ENCODE assay signal across 8 mouse cellular contexts in genomic region chr16:20804601-20805017, GRCm38 (mm10).
DNase-seq lines count a peak whose midpoint lies in the region; ATAC-seq and TF ChIP-seq lines count a peak whose summit lies in the region.

No protein-coding gene starts in this region.

- H3K27me3 ChIP-seq in CH12.LX (replicated peaks), result no peaks in the 10 kb centered on the region
- no peaks in the 10 kb centered on the region for H3K27me3 ChIP-seq in forebrain, embryonic 11.5 days (ENCODE audit: control insufficient read depth, insufficient read depth, low read length)
- H3K27me3 ChIP-seq in heart, embryonic 16.5 days (ENCODE audit: control insufficient read depth, insufficient read depth, low read length), result no peaks in the 10 kb centered on the region
- no peaks in the 10 kb centered on the region for H3K27me3 ChIP-seq in liver, embryonic 14.5 days (ENCODE audit: control insufficient read depth, insufficient read depth, low read length)
- H3K27me3 ChIP-seq in stomach, embryonic 15.5 days (replicated peaks), result no peaks in the 10 kb centered on the region

- in situ Hi-C loops in CH12.LX (cut with MboI; ENCODE audit: low pct_ligation_motif_present, low pct_unique_long_range_greater_than_20kb, low sequenced_read_pairs), result loop anchor here (10.0 kb wide), 1 partner anchor 90 kb away; no protein-coding TSS in a partner anchor

- TF ChIP-seq CTCF in CH12.LX (conservative IDR thresholded peaks at IDR 0.05 in 1 of 2, IDR thresholded peaks at IDR 0.05 in 1 of 2; ENCODE audit: low read depth in 2 of 2, low read length in 2 of 2), result peak; percentile 88 to 94
- peak; percentile 88 for TF ChIP-seq CTCF in liver, embryonic 14.5 days (IDR thresholded peaks at IDR 0.05; ENCODE audit: low read depth)

- peak overlapping the region; percentile 44 to 49 (median 48) for H3K4me3 ChIP-seq in CH12.LX (replicated peaks in 1 of 3; ENCODE audit: low read depth in 2 of 3, low read length in 2 of 3, poor library complexity in 1 of 3)
- peak overlapping the region; percentile 26 for H3K4me3 ChIP-seq in forebrain, embryonic 11.5 days (ENCODE audit: low read depth, low read length)
- peak overlapping the region; percentile 50 for H3K4me3 ChIP-seq in heart, embryonic 16.5 days (ENCODE audit: low read length)
- H3K4me3 ChIP-seq in liver, embryonic 14.5 days (ENCODE audit: insufficient read depth in 1 of 2, low read depth in 2 of 2, low read length in 2 of 2), result peak overlapping the region; percentile 32 to 50; a peak in 3 of 4 replicates
- H3K4me3 ChIP-seq in stomach, embryonic 15.5 days (replicated peaks), result peak overlapping the region; percentile 34

- TF ChIP-seq EP300 in CH12.LX (IDR thresholded peaks at IDR 0.05; ENCODE audit: low read length), result no peak; the same call in 1 of the 2 replicates
- TF ChIP-seq EP300 in liver, embryonic 14.5 days (IDR thresholded peaks at IDR 0.05; ENCODE audit: low read depth), result no peak

- peak; percentile 91 for DNase-seq in CH12.LX (ENCODE audit: extremely low read depth)
- DNase-seq in c-Kit-positive CD71-positive TER-119-negative erythroid progenitor cells, embryonic 14.5 days (ENCODE audit: low read depth), result peak; percentile 56
- peak; percentile 86 for DNase-seq in forebrain, embryonic 11.5 days (ENCODE audit: low spot score)
- DNase-seq in kidney, postnatal 25 days, result peak; percentile 84 to 88
- peak; percentile 27 to 37 (median 29) for DNase-seq in liver, embryonic 14.5 days (ENCODE audit: low read depth in 3 of 3, low spot score in 3 of 3)
- DNase-seq in neural tube, embryonic 10.5 days (ENCODE audit: extremely low spot score, low spot score), result peak; percentile 85

- no peaks in the 10 kb centered on the region for H3K79me2 ChIP-seq in CH12.LX (replicated peaks; ENCODE audit: control insufficient read depth, extremely low read depth, insufficient read depth, poor library complexity, severe bottlenecking)

- H3K9me3 ChIP-seq in CH12.LX (replicated peaks; ENCODE audit: low read length), result no peaks in the 10 kb centered on the region
- no peaks in the 10 kb centered on the region for H3K9me3 ChIP-seq in forebrain, embryonic 11.5 days (ENCODE audit: control insufficient read depth, low read length)
- H3K9me3 ChIP-seq in heart, embryonic 16.5 days (replicated peaks; ENCODE audit: control insufficient read depth, low read length), result no peaks in the 10 kb centered on the region
- H3K9me3 ChIP-seq in liver, embryonic 14.5 days (ENCODE audit: control insufficient read depth, low read length), result no peaks in the 10 kb centered on the region
- no peaks in the 10 kb centered on the region for H3K9me3 ChIP-seq in stomach, embryonic 15.5 days

- H3K9ac ChIP-seq in CH12.LX (ENCODE audit: insufficient read depth, low read depth), result peak overlapping the region; percentile 11; the same call in 1 of the 2 replicates
- H3K9ac ChIP-seq in forebrain, embryonic 11.5 days (ENCODE audit: low read length), result peak overlapping the region; percentile 18
- peak overlapping the region; percentile 64 for H3K9ac ChIP-seq in heart, embryonic 16.5 days (ENCODE audit: low read length)
- H3K9ac ChIP-seq in liver, embryonic 14.5 days (replicated peaks), result no peak overlapping the region
- H3K9ac ChIP-seq in stomach, embryonic 15.5 days, result no peak overlapping the region

- H3K27ac ChIP-seq in CH12.LX (ENCODE audit: insufficient read depth, low read depth), result no peak overlapping the region
- no peak overlapping the region for H3K27ac ChIP-seq in forebrain, embryonic 11.5 days (ENCODE audit: low read depth, low read length)
- H3K27ac ChIP-seq in heart, embryonic 16.5 days (ENCODE audit: low read length), result peak overlapping the region; percentile 38; the same call in 1 of the 2 replicates
- no peak overlapping the region for H3K27ac ChIP-seq in liver, embryonic 14.5 days
- H3K27ac ChIP-seq in stomach, embryonic 15.5 days, result 0 out of 2 replicates have a peak overlapping the region, but pooled peaks have one; percentile 45

- H3K4me1 ChIP-seq in CH12.LX (ENCODE audit: control insufficient read depth in 1 of 2, insufficient read depth in 2 of 2), result peaks cover 8 to 30% of the 10 kb centered on the region in 2 experiments
- peaks cover 4% of the 10 kb centered on the region; the same call in 1 of the 2 replicates for H3K4me1 ChIP-seq in forebrain, embryonic 11.5 days (replicated peaks; ENCODE audit: control insufficient read depth, insufficient read depth, low read length)
- peaks cover 15% of the 10 kb centered on the region for H3K4me1 ChIP-seq in heart, embryonic 16.5 days (ENCODE audit: control insufficient read depth, insufficient read depth, low read length)
- peaks cover 0 to 10% of the 10 kb centered on the region in 2 experiments; a peak in 3 of 4 replicates for H3K4me1 ChIP-seq in liver, embryonic 14.5 days (replicated peaks; ENCODE audit: control insufficient read depth in 2 of 2, insufficient read depth in 2 of 2, low read length in 1 of 2)
- H3K4me1 ChIP-seq in stomach, embryonic 15.5 days, result peaks cover 9% of the 10 kb centered on the region; the same call in 1 of the 2 replicates

- TF ChIP-seq POLR2A in CH12.LX (IDR thresholded peaks at IDR 0.05; ENCODE audit: low read depth, low read length), result 0 out of 2 replicates have a peak, but pooled peaks have one; percentile 19

- under 1% methylated on average over 7 of the region's 10 CpGs for whole genome bisulfite sequencing in forebrain, embryonic 11.5 days
- WGBS in heart, embryonic 16.5 days, result 0% methylated on average over 9 of the region's 10 CpGs
- WGBS in liver, embryonic 14.5 days (ENCODE audit: insufficient replicate concordance), result 3% methylated on average over 9 of the region's 10 CpGs
- under 1% methylated on average over 10 of the region's 10 CpGs for WGBS in stomach, embryonic 15.5 days

- no peaks in the 10 kb centered on the region for H3K36me3 ChIP-seq in CH12.LX (replicated peaks in 1 of 2; ENCODE audit: control insufficient read depth in 1 of 2, insufficient read depth in 1 of 2, low read length in 1 of 2)
- H3K36me3 ChIP-seq in forebrain, embryonic 11.5 days (ENCODE audit: control insufficient read depth, insufficient read depth, low read length), result no peaks in the 10 kb centered on the region
- no peaks in the 10 kb centered on the region for H3K36me3 ChIP-seq in heart, embryonic 16.5 days (ENCODE audit: control insufficient read depth, insufficient read depth)
- H3K36me3 ChIP-seq in liver, embryonic 14.5 days (replicated peaks; ENCODE audit: control insufficient read depth, insufficient read depth, low read depth), result no peaks in the 10 kb centered on the region
- H3K36me3 ChIP-seq in stomach, embryonic 15.5 days, result no peaks in the 10 kb centered on the region

- dilution Hi-C loops in CH12.LX (cut with MboI; ENCODE audit: extremely low pct_ligation_motif_present, extremely low pct_unique_long_range_greater_than_20kb, low sequenced_read_pairs), result no loop called here

- peak overlapping the region; percentile 40 for H3K4me2 ChIP-seq in CH12.LX (ENCODE audit: insufficient read depth, low read depth, poor library complexity, severe bottlenecking)
- H3K4me2 ChIP-seq in forebrain, embryonic 11.5 days (ENCODE audit: low read depth, low read length, severe bottlenecking), result peak overlapping the region; percentile 54
- H3K4me2 ChIP-seq in heart, embryonic 16.5 days (ENCODE audit: low read depth, low read length), result peak overlapping the region; percentile 85
- peak overlapping the region; percentile 63 for H3K4me2 ChIP-seq in liver, embryonic 14.5 days (ENCODE audit: low read depth)
- H3K4me2 ChIP-seq in stomach, embryonic 15.5 days, result peak overlapping the region; percentile 62

- TF ChIP-seq RAD21 in CH12.LX (IDR thresholded peaks at IDR 0.05; ENCODE audit: low read depth, low read length), result peak; percentile 84

- ATAC-seq in forebrain, embryonic 11.5 days (replicated peaks; ENCODE audit: low FRiP score), result peak; percentile 77
- peak; percentile 60 for ATAC-seq in heart, embryonic 16.5 days (replicated peaks; ENCODE audit: extremely low read depth, insufficient read depth, low FRiP score)
- ATAC-seq in liver, embryonic 14.5 days (ENCODE audit: insufficient read depth), result peak; percentile 53; the same call in 1 of the 2 replicates
- ATAC-seq in stomach, embryonic 15.5 days (ENCODE audit: insufficient read depth, low FRiP score, low read depth), result peak; percentile 69

TF ChIP-seq in CH12.LX, 34 proteins besides CTCF, POLR2A, EP300 and RAD21:
- 0 out of 2 replicates have a peak, but pooled peaks have one; percentile 5 for TF ChIP-seq BHLHE40 (IDR thresholded peaks at IDR 0.05; ENCODE audit: low read depth, low read length)
- TF ChIP-seq ZC3H11A (IDR thresholded peaks at IDR 0.05; ENCODE audit: low read depth, low read length), result 0 out of 2 replicates have a peak, but pooled peaks have one; percentile 12
- TF ChIP-seq NELFE (IDR thresholded peaks at IDR 0.05; ENCODE audit: low read depth, low read length), result 0 out of 2 replicates have a peak, but pooled peaks have one; percentile 12
- TF ChIP-seq ELF1 (IDR thresholded peaks at IDR 0.05; ENCODE audit: low read depth, low read length), result peak; percentile 53; the same call in 1 of the 2 replicates
- 0 out of 2 replicates have a peak, but pooled peaks have one; percentile 27 for TF ChIP-seq TCF12 (IDR thresholded peaks at IDR 0.05; ENCODE audit: low read depth, low read length)
- TF ChIP-seq ZMIZ1 (IDR thresholded peaks at IDR 0.05; ENCODE audit: low read depth, low read length), result no peak
- peak; percentile 30; the same call in 1 of the 2 replicates for TF ChIP-seq JUND (conservative IDR thresholded peaks at IDR 0.05; ENCODE audit: low read depth, low read length)
- no peak for TF ChIP-seq KAT2A (IDR thresholded peaks at IDR 0.05; ENCODE audit: insufficient replicate concordance, low read length)
- peak; percentile 43; the same call in 1 of the 2 replicates for TF ChIP-seq HCFC1 (IDR thresholded peaks at IDR 0.05; ENCODE audit: low read depth, low read length)
- TF ChIP-seq MAZ (IDR thresholded peaks at IDR 0.05; ENCODE audit: low read depth, low read length), result peak; percentile 96
- TF ChIP-seq IRF4 (IDR thresholded peaks at IDR 0.05; ENCODE audit: low read depth, low read length), result peak; percentile 80
- TF ChIP-seq PAX5 (IDR thresholded peaks at IDR 0.05; ENCODE audit: low read length), result no peak
- peak; percentile 91 for TF ChIP-seq SMC3 (IDR thresholded peaks at IDR 0.05; ENCODE audit: low read depth, low read length)
- TF ChIP-seq MEF2A (IDR thresholded peaks at IDR 0.05; ENCODE audit: borderline replicate concordance, low read depth, low read length), result 0 out of 2 replicates have a peak, but pooled peaks have one; percentile 37
- TF ChIP-seq CHD2 (IDR thresholded peaks at IDR 0.05; ENCODE audit: low read length), result peak; percentile 96

Comparison
In these comparisons a context has a peak if more than half of its experiments do, and no peak if none do; other contexts are left out.
1. DNase-seq: peak in every context shown above with its lines; median percentile 91 in CH12.LX; 86 in forebrain, embryonic 11.5 days; 86 in kidney, postnatal 25 days; 85 in neural tube, embryonic 10.5 days; 56 in c-Kit-positive CD71-positive TER-119-negative erythroid progenitor cells, embryonic 14.5 days; 29 in liver, embryonic 14.5 days.
2. H3K27ac ChIP-seq: peak in heart, embryonic 16.5 days (single experiment) and stomach, embryonic 15.5 days (single experiment); none in CH12.LX (single experiment), forebrain, embryonic 11.5 days (single experiment) and liver, embryonic 14.5 days (single experiment).
3. H3K9ac ChIP-seq: peak in CH12.LX (single experiment), forebrain, embryonic 11.5 days (single experiment) and heart, embryonic 16.5 days (single experiment); none in liver, embryonic 14.5 days (single experiment) and stomach, embryonic 15.5 days (single experiment).
4. Peak in every context shown above with its lines, with median percentiles within 50 percentile points of each other: H3K4me2 ChIP-seq, H3K4me3 ChIP-seq and ATAC-seq.